Mouse (Mus musculus): ENCODE measurements around the gene Nrsn1. TPM values are rescaled to one million over a fixed set of nuclear protein-coding genes. Genes with fewer than 3 reads are reported as not detected.

The Nrsn1 gene
- polyA plus RNA-seq, 1 experiment from 2014 or later: 55.2 TPM

GRCm38 (mm10) chr13:25220186-25220787, 50.0 kb downstream of the Nrsn1 start:
- Histone ChIP-seq H3K4me2 (no peak overlapping the region), H3K4me1 (replicated peaks) (no peaks in the 10 kb centered on the region), H3K4me3 (no peak overlapping the region), H3K27ac (no peak overlapping the region), H3K36me3 (no peaks in the 10 kb centered on the region), H3K27me3 (no peaks in the 10 kb centered on the region), H3K9me3 (no peaks in the 10 kb centered on the region), H3K9ac (no peak overlapping the region)
- 85% methylated on average over 5 of the region's 5 CpGs for WGBS
- ATAC-seq (ENCODE audit: low FRiP score): no peak

- Histone ChIP-seq H3K36me3 (no peaks in the 10 kb centered on the region), H3K4me3 (no peak overlapping the region), H3K27me3 (no peaks in the 10 kb centered on the region), H3K4me1 (replicated peaks) (no peaks in the 10 kb centered on the region), H3K9ac (no peak overlapping the region), H3K4me2 (no peak overlapping the region), H3K9me3 (no peaks in the 10 kb centered on the region), H3K27ac (no peak overlapping the region)
- ATAC-seq (ENCODE audit: low FRiP score): no peak
- WGBS: 82% methylated on average over 1 of the region's 1 CpGs
Observed at GRCm38 (mm10) chr13:25218394-25218793, 51.9 kb downstream of the Nrsn1 start.

GRCm38 (mm10) chr13:25206950-25207349, 63.4 kb downstream of the Nrsn1 start:
- no peak overlapping the region for H3K27ac ChIP-seq
- H3K27me3 ChIP-seq: no peaks in the 10 kb centered on the region
- H3K9ac ChIP-seq: no peak overlapping the region
- H3K9me3 ChIP-seq: no peaks in the 10 kb centered on the region
- no peak overlapping the region for H3K4me3 ChIP-seq
- no peak overlapping the region for H3K4me2 ChIP-seq
- no peak for ATAC-seq (ENCODE audit: low FRiP score)
- H3K36me3 ChIP-seq: no peaks in the 10 kb centered on the region
- H3K4me1 ChIP-seq (replicated peaks): no peaks in the 10 kb centered on the region
- WGBS: 89% methylated on average over 5 of the region's 5 CpGs

Other genes starting within 250 kb of the Nrsn1 start
- gene Dcdc2a, start 214.5 kb downstream of the Nrsn1 start, polyA plus RNA-seq (2015; fragmentation: Nextera tagmentation; extraction: Ambion mirVana): 2.9 and 5.0 TPM in 2 replicates